Mouse (Mus musculus): ENCODE measurements around the gene Dld. TPM values are rescaled to one million over a fixed set of nuclear protein-coding genes. Genes with fewer than 3 reads are reported as not detected.

The Dld gene
- polyA plus RNA-seq, 1 experiment from 2014 or later: 166 TPM

GRCm38 (mm10) chr12:31298530-31298929 lies 52.7 kb downstream of the Dld start:
- Histone ChIP-seq H3K27me3 (ENCODE audit: insufficient read depth, poor library complexity, severe bottlenecking) (no peaks in the 10 kb centered on the region), H3K4me1 (peaks cover 46% of the 10 kb centered on the region), H3K27ac (no peak overlapping the region), H3K4me3 (no peak overlapping the region), H3K9me3 (no peaks in the 10 kb centered on the region), H3K36me3 (peaks cover 85% of the 10 kb centered on the region)
- DNase-seq (ENCODE audit: low spot score): no peak
- WGBS: 88% methylated on average over 8 of the region's 8 CpGs

GRCm38 (mm10) chr12:31298122-31298521 lies 53.1 kb downstream of the Dld start:
- H3K4me1 ChIP-seq: peaks cover 50% of the 10 kb centered on the region
- H3K36me3 ChIP-seq: peaks cover 81% of the 10 kb centered on the region
- no peaks in the 10 kb centered on the region for H3K9me3 ChIP-seq
- 87% methylated on average over 4 of the region's 4 CpGs for WGBS
- H3K4me3 ChIP-seq: no peak overlapping the region
- no peaks in the 10 kb centered on the region for H3K27me3 ChIP-seq (ENCODE audit: insufficient read depth, poor library complexity, severe bottlenecking)
- H3K27ac ChIP-seq: no peak overlapping the region
- DNase-seq (ENCODE audit: low spot score): no peak

GRCm38 (mm10) chr12:31296097-31296496 lies 55.2 kb downstream of the Dld start:
- H3K4me1 ChIP-seq: peaks cover 57% of the 10 kb centered on the region
- no peaks in the 10 kb centered on the region for H3K9me3 ChIP-seq
- H3K4me3 ChIP-seq: no peak overlapping the region
- peaks cover 80% of the 10 kb centered on the region for H3K36me3 ChIP-seq
- no peak overlapping the region for H3K27ac ChIP-seq
- WGBS: 79% methylated on average over 4 of the region's 4 CpGs
- DNase-seq (ENCODE audit: low spot score): no peak
- no peaks in the 10 kb centered on the region for H3K27me3 ChIP-seq (ENCODE audit: insufficient read depth, poor library complexity, severe bottlenecking)

- no peak for DNase-seq (ENCODE audit: low spot score)
- Histone ChIP-seq H3K9me3 (no peaks in the 10 kb centered on the region), H3K27ac (peak overlapping the region; percentile 79), H3K27me3 (ENCODE audit: insufficient read depth, poor library complexity, severe bottlenecking) (no peaks in the 10 kb centered on the region), H3K36me3 (peaks cover 80% of the 10 kb centered on the region), H3K4me1 (peaks cover 57% of the 10 kb centered on the region), H3K4me3 (no peak overlapping the region)
- 50% methylated on average over 3 of the region's 3 CpGs for WGBS
These were observed 55.7 kb downstream of the Dld start for GRCm38 (mm10) chr12:31295505-31295904.

GRCm38 (mm10) chr12:31294996-31295395 lies 56.3 kb downstream of the Dld start:
- peaks cover 80% of the 10 kb centered on the region for H3K36me3 ChIP-seq
- H3K9me3 ChIP-seq: no peaks in the 10 kb centered on the region
- no peak overlapping the region for H3K4me3 ChIP-seq
- no peaks in the 10 kb centered on the region for H3K27me3 ChIP-seq (ENCODE audit: insufficient read depth, poor library complexity, severe bottlenecking)
- DNase-seq (ENCODE audit: low spot score): no peak
- peak overlapping the region; percentile 79 for H3K27ac ChIP-seq
- 66% methylated on average over 11 of the region's 11 CpGs for WGBS
- H3K4me1 ChIP-seq: peaks cover 54% of the 10 kb centered on the region

GRCm38 (mm10) chr12:31294526-31294925 lies 56.7 kb downstream of the Dld start:
- DNase-seq (ENCODE audit: low spot score): no peak
- H3K9me3 ChIP-seq: no peaks in the 10 kb centered on the region
- H3K27me3 ChIP-seq (ENCODE audit: insufficient read depth, poor library complexity, severe bottlenecking): no peaks in the 10 kb centered on the region
- H3K27ac ChIP-seq: peak overlapping the region; percentile 79
- peaks cover 50% of the 10 kb centered on the region for H3K4me1 ChIP-seq
- WGBS: 58% methylated on average over 10 of the region's 10 CpGs
- H3K4me3 ChIP-seq: no peak overlapping the region
- peaks cover 79% of the 10 kb centered on the region for H3K36me3 ChIP-seq

- H3K27ac ChIP-seq: peak overlapping the region; percentile 79; the same call in 1 of the 2 replicates
- no peaks in the 10 kb centered on the region for H3K27me3 ChIP-seq (ENCODE audit: insufficient read depth, poor library complexity, severe bottlenecking)
- 38% methylated on average over 15 of the region's 15 CpGs for WGBS
- peaks cover 79% of the 10 kb centered on the region for H3K36me3 ChIP-seq
- DNase-seq (ENCODE audit: low spot score): no peak
- H3K9me3 ChIP-seq: no peaks in the 10 kb centered on the region
- H3K4me1 ChIP-seq: peaks cover 45% of the 10 kb centered on the region
- H3K4me3 ChIP-seq: no peak overlapping the region
These were observed 57.7 kb downstream of the Dld start for GRCm38 (mm10) chr12:31293361-31294142.

GRCm38 (mm10) chr12:31290951-31291350 lies 60.3 kb downstream of the Dld start:
- H3K36me3 ChIP-seq: peaks cover 81% of the 10 kb centered on the region
- H3K27ac ChIP-seq: no peak overlapping the region
- DNase-seq (ENCODE audit: low spot score): no peak
- H3K4me3 ChIP-seq: no peak overlapping the region
- 77% methylated on average over 3 of the region's 3 CpGs for WGBS
- no peaks in the 10 kb centered on the region for H3K9me3 ChIP-seq
- peaks cover 41% of the 10 kb centered on the region for H3K4me1 ChIP-seq
- H3K27me3 ChIP-seq (ENCODE audit: insufficient read depth, poor library complexity, severe bottlenecking): no peaks in the 10 kb centered on the region

GRCm38 (mm10) chr12:31289046-31289445 lies 62.2 kb downstream of the Dld start:
- peaks cover 89% of the 10 kb centered on the region for H3K36me3 ChIP-seq
- DNase-seq (ENCODE audit: low spot score): no peak
- WGBS: 90% methylated on average over 10 of the region's 10 CpGs

GRCm38 (mm10) chr12:31283617-31284136 lies 67.6 kb downstream of the Dld start:
- DNase-seq (ENCODE audit: low spot score): no peak
- H3K4me1 ChIP-seq: peaks cover 21% of the 10 kb centered on the region
- no peak overlapping the region for H3K4me3 ChIP-seq
- H3K27me3 ChIP-seq (ENCODE audit: insufficient read depth, poor library complexity, severe bottlenecking): no peaks in the 10 kb centered on the region
- H3K9me3 ChIP-seq: no peaks in the 10 kb centered on the region
- H3K27ac ChIP-seq: no peak overlapping the region
- 74% methylated on average over 4 of the region's 4 CpGs for WGBS
- peaks cover 94% of the 10 kb centered on the region for H3K36me3 ChIP-seq

More at GRCm38 (mm10) chr12:31289046-31289445, 62.2 kb downstream of the Dld start:
- Histone ChIP-seq H3K27me3 (ENCODE audit: insufficient read depth, poor library complexity, severe bottlenecking) (no peaks in the 10 kb centered on the region), H3K9me3 (no peaks in the 10 kb centered on the region), H3K4me1 (peaks cover 24% of the 10 kb centered on the region), H3K4me3 (no peak overlapping the region), H3K27ac (no peak overlapping the region)

- 85% methylated on average over 4 of the region's 4 CpGs for WGBS
- H3K27ac ChIP-seq: no peak overlapping the region
- H3K36me3 ChIP-seq: peaks cover 94% of the 10 kb centered on the region
- no peak for DNase-seq (ENCODE audit: low spot score)
- no peak overlapping the region for H3K4me3 ChIP-seq
- H3K9me3 ChIP-seq: no peaks in the 10 kb centered on the region
- H3K4me1 ChIP-seq: peaks cover 21% of the 10 kb centered on the region
- H3K27me3 ChIP-seq (ENCODE audit: insufficient read depth, poor library complexity, severe bottlenecking): no peaks in the 10 kb centered on the region
These were observed 68.1 kb downstream of the Dld start for GRCm38 (mm10) chr12:31283131-31283530.

- H3K4me1 ChIP-seq: peaks cover 21% of the 10 kb centered on the region
- WGBS: 45% methylated on average over 5 of the region's 5 CpGs
- no peak overlapping the region for H3K4me3 ChIP-seq
- DNase-seq (ENCODE audit: low spot score): no peak
- H3K9me3 ChIP-seq: no peaks in the 10 kb centered on the region
- peaks cover 94% of the 10 kb centered on the region for H3K36me3 ChIP-seq
- no peaks in the 10 kb centered on the region for H3K27me3 ChIP-seq (ENCODE audit: insufficient read depth, poor library complexity, severe bottlenecking)
- H3K27ac ChIP-seq: no peak overlapping the region
These were observed 69.0 kb downstream of the Dld start for GRCm38 (mm10) chr12:31282241-31282640.
